Mouse (Mus musculus): Measurements from ENCODE around the gene Tmem38b. TPM values are rescaled to one million over a fixed set of nuclear protein-coding genes. Genes with fewer than 3 reads are reported as not detected.

Tmem38b gene
- polyA plus RNA-seq, 1 experiment from 2014 or later, result 8.6 TPM

DNA sequence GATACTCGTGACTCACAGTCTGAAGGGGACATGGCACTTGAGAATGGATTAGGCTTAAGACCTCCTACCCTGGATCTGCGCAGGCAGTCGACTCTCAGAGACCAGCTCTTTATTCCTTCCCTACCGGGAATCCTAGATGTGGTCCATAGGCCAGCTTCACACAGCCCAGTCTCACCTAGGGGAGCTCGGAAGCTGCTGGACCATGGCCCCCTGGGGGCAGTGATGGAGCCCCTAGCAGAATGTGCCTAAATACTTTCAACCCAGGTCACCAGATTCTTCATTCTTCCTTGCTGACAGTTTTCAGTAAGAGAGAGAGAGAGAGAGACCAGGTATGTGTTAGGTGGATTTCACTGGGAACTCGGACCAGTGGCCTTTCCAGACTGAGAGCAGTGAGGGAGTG lies 36.3 kb downstream of the Tmem38b start:
- no peak for ATAC-seq (replicated peaks; ENCODE audit: extremely low read depth, insufficient read depth, low FRiP score)
- no peaks in the 10 kb centered on the region for H3K36me3 ChIP-seq (ENCODE audit: control insufficient read depth, insufficient read depth)
- H3K27me3 ChIP-seq (ENCODE audit: control insufficient read depth, insufficient read depth, low read length), result no peaks in the 10 kb centered on the region
- H3K9me3 ChIP-seq (replicated peaks; ENCODE audit: control insufficient read depth, low read length), result no peaks in the 10 kb centered on the region
- H3K4me1 ChIP-seq (ENCODE audit: control insufficient read depth, insufficient read depth, low read length), result no peaks in the 10 kb centered on the region
- H3K4me2 ChIP-seq (ENCODE audit: low read depth, low read length), result no peak overlapping the region
- H3K9ac ChIP-seq (ENCODE audit: low read length), result no peak overlapping the region
- no peak overlapping the region for H3K4me3 ChIP-seq (ENCODE audit: low read length)
- 73% methylated on average over 6 of the region's 6 CpGs for WGBS
- H3K27ac ChIP-seq (ENCODE audit: low read length), result no peak overlapping the region

DNA sequence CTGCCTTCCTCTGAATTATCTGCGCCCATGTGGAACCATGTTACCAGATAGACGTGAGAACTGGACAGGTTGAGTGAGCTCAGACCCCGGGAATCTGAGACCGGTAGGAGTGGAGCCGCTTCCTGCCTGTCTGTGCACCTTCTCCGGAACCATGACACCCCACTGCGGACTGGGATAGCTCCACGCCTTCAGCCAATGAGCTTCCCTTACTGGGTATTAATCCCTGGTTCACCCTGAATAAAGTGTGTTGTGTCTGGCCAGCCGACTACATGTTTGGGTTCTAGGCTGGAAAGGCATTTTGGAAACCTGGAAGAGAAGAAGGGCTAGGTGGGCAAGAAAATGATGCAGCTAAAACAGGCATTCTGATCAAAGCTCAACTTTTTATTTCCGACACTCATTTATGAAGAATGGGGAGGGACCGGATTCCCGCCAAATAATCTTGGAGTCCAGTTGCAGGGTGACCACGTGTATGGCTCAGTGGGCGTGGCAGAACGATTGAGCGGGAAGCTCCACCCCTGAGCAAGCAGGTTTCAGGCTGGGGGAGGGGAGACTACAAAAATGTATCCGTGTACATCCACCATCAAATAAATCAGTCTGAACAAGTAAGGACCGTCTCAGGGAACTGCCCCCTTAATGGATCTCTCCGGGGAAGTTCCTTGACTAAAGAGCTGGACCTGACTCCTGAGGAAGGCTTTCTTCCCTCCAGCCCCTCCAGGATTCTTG lies 38.4 kb downstream of the Tmem38b start:
- no peaks in the 10 kb centered on the region for H3K27me3 ChIP-seq (ENCODE audit: control insufficient read depth, insufficient read depth, low read length)
- H3K27ac ChIP-seq (ENCODE audit: low read length), result no peak overlapping the region
- H3K9me3 ChIP-seq (replicated peaks; ENCODE audit: control insufficient read depth, low read length), result no peaks in the 10 kb centered on the region
- H3K36me3 ChIP-seq (ENCODE audit: control insufficient read depth, insufficient read depth), result no peaks in the 10 kb centered on the region
- no peak for ATAC-seq (replicated peaks; ENCODE audit: extremely low read depth, insufficient read depth, low FRiP score)
- H3K4me1 ChIP-seq (ENCODE audit: control insufficient read depth, insufficient read depth, low read length), result no peaks in the 10 kb centered on the region
- WGBS, result 83% methylated on average over 19 of the region's 19 CpGs
- H3K4me2 ChIP-seq (ENCODE audit: low read depth, low read length), result no peak overlapping the region
- H3K9ac ChIP-seq (ENCODE audit: low read length), result no peak overlapping the region
- H3K4me3 ChIP-seq (ENCODE audit: low read length), result no peak overlapping the region

DNA sequence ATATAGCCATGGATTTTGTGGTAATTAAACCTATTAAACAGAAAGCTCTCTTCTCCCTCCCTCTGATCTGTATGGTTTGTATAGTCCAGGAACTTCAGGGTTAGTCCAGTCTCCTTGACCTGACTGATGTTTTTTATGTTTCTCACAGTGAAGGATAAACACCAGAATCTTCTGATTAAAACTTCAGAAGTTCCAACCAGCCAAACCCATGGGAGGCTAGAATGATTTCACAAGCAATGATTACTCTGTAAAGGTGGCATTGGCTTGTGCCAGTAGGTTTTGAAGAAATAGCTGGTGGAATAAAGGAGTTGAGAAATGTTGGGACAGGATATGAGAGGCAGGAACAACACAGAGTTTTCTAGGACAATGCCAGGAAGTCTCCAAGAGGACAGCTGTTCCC lies 40.6 kb downstream of the Tmem38b start:
- H3K4me1 ChIP-seq (ENCODE audit: control insufficient read depth, insufficient read depth, low read length), result no peaks in the 10 kb centered on the region
- H3K27me3 ChIP-seq (ENCODE audit: control insufficient read depth, insufficient read depth, low read length), result no peaks in the 10 kb centered on the region
- no peak overlapping the region for H3K9ac ChIP-seq (ENCODE audit: low read length)
- no peak overlapping the region for H3K4me3 ChIP-seq (ENCODE audit: low read length)
- peaks cover 2% of the 10 kb centered on the region; the same call in 1 of the 2 replicates for H3K9me3 ChIP-seq (replicated peaks; ENCODE audit: control insufficient read depth, low read length)
- no peak overlapping the region for H3K4me2 ChIP-seq (ENCODE audit: low read depth, low read length)
- H3K27ac ChIP-seq (ENCODE audit: low read length), result no peak overlapping the region
- no peaks in the 10 kb centered on the region for H3K36me3 ChIP-seq (ENCODE audit: control insufficient read depth, insufficient read depth)
- no peak for ATAC-seq (replicated peaks; ENCODE audit: extremely low read depth, insufficient read depth, low FRiP score)

DNA sequence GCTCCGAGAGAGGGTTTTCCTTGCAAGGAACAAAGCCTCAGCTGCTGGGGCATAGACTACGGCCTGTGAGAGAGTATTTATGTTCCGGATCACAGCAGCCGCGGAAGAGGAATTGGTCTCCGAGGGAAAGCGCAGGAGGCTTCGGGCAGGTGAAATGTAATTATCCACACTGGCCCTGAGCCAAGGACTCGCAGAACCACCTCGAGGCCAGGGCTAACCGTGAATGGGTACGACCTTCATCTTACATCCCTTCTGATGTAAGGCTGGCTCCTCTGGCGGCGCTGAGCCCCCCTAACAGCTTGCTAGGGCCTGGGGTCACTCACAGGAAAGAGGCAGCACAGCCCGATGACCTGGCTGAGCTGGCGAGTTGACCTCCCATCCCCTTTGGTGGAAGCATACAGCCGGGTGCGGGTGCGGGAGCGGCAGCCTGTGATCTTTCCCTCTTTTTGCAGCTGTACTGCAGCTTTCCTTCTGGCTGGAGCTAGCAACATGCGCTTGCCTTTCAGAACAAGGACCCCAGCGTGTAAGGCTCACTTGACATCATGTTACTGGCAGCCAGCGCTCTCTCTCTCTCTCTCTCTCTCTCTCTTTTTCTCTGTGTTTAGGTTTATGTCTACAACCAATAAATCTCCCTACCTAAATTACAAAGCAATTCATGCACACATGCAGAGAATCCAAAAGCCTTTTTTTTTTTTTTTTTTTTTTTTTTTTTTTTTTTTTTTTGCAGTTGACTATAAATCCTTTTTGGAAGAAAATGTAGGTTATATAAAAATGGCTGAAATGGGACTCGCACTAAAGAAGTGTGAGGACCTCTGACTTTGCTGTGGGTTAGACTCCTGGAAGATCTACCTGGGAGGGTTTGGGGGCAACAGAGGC lies 52.9 kb downstream of the Tmem38b start:
- H3K36me3 ChIP-seq (ENCODE audit: control insufficient read depth, insufficient read depth), result no peaks in the 10 kb centered on the region
- H3K4me3 ChIP-seq (ENCODE audit: low read length), result no peak overlapping the region
- H3K4me2 ChIP-seq (ENCODE audit: low read depth, low read length), result peak overlapping the region; percentile 33; the same call in 1 of the 2 replicates
- H3K9ac ChIP-seq (ENCODE audit: low read length), result no peak overlapping the region
- no peaks in the 10 kb centered on the region for H3K9me3 ChIP-seq (replicated peaks; ENCODE audit: control insufficient read depth, low read length)
- H3K27ac ChIP-seq (ENCODE audit: low read length), result no peak overlapping the region
- no peaks in the 10 kb centered on the region; the same call in 1 of the 2 replicates for H3K27me3 ChIP-seq (ENCODE audit: control insufficient read depth, insufficient read depth, low read length)
- H3K4me1 ChIP-seq (ENCODE audit: control insufficient read depth, insufficient read depth, low read length), result no peaks in the 10 kb centered on the region
- no peak for ATAC-seq (replicated peaks; ENCODE audit: extremely low read depth, insufficient read depth, low FRiP score)
- WGBS, result 46% methylated on average over 24 of the region's 24 CpGs

DNA sequence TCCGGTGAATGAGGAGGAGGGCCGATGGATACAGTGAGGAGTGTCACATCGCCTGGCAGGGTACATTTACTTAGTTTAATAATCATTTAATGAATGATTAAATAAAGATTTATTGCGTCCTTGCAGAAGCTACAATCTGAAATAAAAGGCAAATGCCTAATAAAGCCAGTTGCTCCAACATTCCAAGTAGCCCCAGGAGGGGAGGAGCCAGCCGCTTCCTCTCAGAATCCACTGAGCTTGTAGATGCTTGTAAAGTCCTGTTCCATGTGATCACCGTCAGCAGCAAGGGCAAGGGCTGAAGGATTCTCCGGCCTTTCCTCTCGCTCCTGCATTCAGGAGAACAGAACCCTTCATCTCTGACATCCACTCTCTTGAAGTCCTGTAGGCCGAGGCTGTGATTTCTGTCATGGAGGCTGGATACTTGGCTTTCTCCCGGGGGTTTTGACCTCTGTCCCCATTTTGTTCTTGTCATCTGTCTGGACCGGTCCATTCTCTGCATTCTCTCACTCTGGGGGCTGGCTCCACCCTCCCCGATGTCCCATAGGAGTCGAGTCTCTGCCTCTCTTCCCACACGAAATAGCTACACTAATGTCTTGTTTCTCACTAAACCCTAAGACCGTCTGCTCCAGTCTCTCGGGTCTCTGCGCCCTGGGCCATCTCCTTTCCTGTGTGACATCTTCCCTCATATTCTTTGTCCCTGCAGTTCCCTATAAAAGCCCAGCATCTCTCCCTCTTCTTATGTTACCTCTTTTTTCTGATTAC lies 57.3 kb downstream of the Tmem38b start:
- Histone ChIP-seq H3K4me2 (ENCODE audit: low read depth, low read length) (no peak overlapping the region), H3K36me3 (ENCODE audit: control insufficient read depth, insufficient read depth) (no peaks in the 10 kb centered on the region), H3K9ac (ENCODE audit: low read length) (no peak overlapping the region), H3K4me3 (ENCODE audit: low read length) (no peak overlapping the region), H3K27me3 (ENCODE audit: control insufficient read depth, insufficient read depth, low read length) (peaks cover 2% of the 10 kb centered on the region), H3K27ac (ENCODE audit: low read length) (no peak overlapping the region), H3K9me3 (replicated peaks; ENCODE audit: control insufficient read depth, low read length) (no peaks in the 10 kb centered on the region), H3K4me1 (ENCODE audit: control insufficient read depth, insufficient read depth, low read length) (0 out of 2 replicates have a peak, but pooled peaks cover 3% of the 10 kb centered on the region)
- ATAC-seq (replicated peaks; ENCODE audit: extremely low read depth, insufficient read depth, low FRiP score), result no peak
- WGBS, result 68% methylated on average over 17 of the region's 17 CpGs

DNA sequence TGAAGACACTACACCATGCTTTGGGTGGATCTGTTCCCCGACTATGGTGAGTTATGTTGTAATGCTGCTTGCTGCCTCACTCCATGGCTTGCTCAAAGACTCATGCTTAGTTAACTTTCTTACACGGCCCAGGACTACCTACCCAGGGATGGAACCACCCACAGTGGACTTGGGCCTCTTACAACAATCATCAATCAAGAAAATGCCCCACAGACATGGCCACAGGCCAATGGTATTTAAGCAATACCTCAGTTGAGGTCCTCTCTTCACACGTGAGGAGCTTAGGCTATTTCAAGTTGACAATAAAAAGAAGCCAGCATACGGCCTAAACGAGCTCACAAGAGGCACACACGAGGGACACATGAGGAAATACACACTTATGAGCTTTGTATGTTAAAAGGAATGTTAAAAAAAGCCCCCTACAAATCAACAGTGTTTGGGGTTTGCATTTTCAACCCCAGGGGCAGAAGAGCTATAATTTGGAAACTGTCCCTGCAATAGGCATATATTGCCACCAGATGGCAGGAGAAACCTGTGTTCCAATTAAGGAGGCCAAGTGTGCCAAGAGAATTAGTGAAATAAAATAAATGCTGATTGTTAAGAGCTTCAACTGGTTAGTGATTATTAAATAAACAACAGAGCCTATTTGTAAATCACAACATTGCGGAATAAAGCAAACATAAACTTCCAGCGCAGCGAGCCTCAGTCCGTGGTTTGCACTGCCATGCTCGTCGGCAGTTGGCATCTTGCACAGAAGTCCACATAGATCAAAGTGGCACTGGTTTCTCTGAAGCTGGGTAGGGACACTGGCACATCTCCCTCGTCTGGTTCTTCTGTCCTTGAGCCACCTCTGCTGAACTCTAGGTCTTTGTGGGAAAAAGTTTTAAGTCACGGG lies 58.8 kb downstream of the Tmem38b start:
- Histone ChIP-seq H3K36me3 (ENCODE audit: control insufficient read depth, insufficient read depth) (no peaks in the 10 kb centered on the region), H3K27me3 (ENCODE audit: control insufficient read depth, insufficient read depth, low read length) (peaks cover 2% of the 10 kb centered on the region), H3K27ac (ENCODE audit: low read length) (no peak overlapping the region), H3K4me2 (ENCODE audit: low read depth, low read length) (no peak overlapping the region), H3K4me3 (ENCODE audit: low read length) (no peak overlapping the region), H3K9ac (ENCODE audit: low read length) (no peak overlapping the region), H3K4me1 (ENCODE audit: control insufficient read depth, insufficient read depth, low read length) (0 out of 2 replicates have a peak, but pooled peaks cover 3% of the 10 kb centered on the region), H3K9me3 (replicated peaks; ENCODE audit: control insufficient read depth, low read length) (no peaks in the 10 kb centered on the region)
- no peak for ATAC-seq (replicated peaks; ENCODE audit: extremely low read depth, insufficient read depth, low FRiP score)
- WGBS, result 61% methylated on average over 14 of the region's 14 CpGs

DNA sequence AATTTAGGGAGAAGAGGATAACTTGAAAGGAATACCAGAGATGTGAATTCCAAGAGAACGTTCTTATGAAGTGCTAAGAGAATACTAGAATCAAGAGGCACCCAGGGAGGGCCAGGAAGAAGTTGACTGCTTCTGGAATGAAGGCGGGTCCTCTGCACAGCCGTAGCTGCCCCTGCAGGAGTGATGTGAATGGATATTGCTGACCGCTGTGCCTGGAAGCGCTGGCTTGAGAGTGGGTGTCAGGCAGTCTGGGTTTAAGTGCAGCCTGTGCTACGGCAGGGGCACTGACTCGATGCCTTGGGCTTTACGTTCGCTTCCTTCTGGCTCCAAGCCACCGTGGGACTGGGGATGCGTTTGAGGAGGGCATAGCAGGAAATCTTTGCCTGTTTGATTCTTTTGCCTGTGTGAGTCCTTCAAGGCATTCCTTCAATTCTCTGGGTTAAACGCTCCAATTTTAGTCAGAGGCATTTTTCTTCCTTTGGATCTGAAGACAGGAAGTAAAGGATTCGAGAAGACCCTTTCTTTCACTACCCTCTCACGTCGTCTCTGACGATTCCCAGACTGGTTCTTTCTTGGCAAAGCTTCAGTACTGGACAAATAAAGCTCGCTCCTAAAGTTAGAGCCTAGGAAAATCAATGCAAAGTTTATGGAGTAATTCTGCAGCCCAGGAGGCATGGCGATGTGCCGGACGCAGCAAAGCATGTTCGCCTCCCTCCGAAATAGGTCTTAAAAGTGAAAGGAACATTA lies 60.7 kb downstream of the Tmem38b start:
- WGBS, result 23% methylated on average over 22 of the region's 22 CpGs
- ATAC-seq (replicated peaks; ENCODE audit: extremely low read depth, insufficient read depth, low FRiP score), result no peak
- Histone ChIP-seq H3K27ac (ENCODE audit: low read length) (no peak overlapping the region), H3K4me3 (ENCODE audit: low read length) (peak overlapping the region; percentile 41), H3K4me2 (ENCODE audit: low read depth, low read length) (peak overlapping the region; percentile 68), H3K4me1 (ENCODE audit: control insufficient read depth, insufficient read depth, low read length) (0 out of 2 replicates have a peak, but pooled peaks cover 3% of the 10 kb centered on the region), H3K36me3 (ENCODE audit: control insufficient read depth, insufficient read depth) (no peaks in the 10 kb centered on the region), H3K9me3 (replicated peaks; ENCODE audit: control insufficient read depth, low read length) (no peaks in the 10 kb centered on the region), H3K27me3 (ENCODE audit: control insufficient read depth, insufficient read depth, low read length) (peaks cover 2% of the 10 kb centered on the region), H3K9ac (ENCODE audit: low read length) (peak overlapping the region; percentile 35)

DNA sequence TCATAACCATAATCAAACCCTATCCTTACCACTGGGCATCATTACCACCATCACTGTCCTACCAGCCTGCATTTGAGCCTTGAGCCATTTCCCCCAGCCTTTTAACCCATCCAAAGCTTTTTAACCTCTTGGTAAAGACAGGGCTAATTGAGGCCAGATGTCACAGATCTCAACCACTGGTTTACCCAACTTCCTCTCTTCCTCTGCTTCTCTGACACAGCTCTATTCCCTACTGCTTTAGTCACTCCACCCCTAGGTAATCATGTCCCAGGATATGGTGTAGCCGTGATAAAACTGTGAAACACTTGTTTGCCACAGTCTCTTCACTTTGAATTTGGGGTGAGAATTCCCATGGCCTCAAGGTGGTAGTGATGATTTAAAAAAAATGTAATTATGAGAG lies 69.5 kb downstream of the Tmem38b start:
- Histone ChIP-seq H3K9ac (ENCODE audit: low read length) (no peak overlapping the region), H3K4me3 (ENCODE audit: low read length) (no peak overlapping the region), H3K4me2 (ENCODE audit: low read depth, low read length) (no peak overlapping the region), H3K27ac (ENCODE audit: low read length) (no peak overlapping the region), H3K4me1 (ENCODE audit: control insufficient read depth, insufficient read depth, low read length) (no peaks in the 10 kb centered on the region), H3K36me3 (ENCODE audit: control insufficient read depth, insufficient read depth) (no peaks in the 10 kb centered on the region), H3K9me3 (replicated peaks; ENCODE audit: control insufficient read depth, low read length) (no peaks in the 10 kb centered on the region), H3K27me3 (ENCODE audit: control insufficient read depth, insufficient read depth, low read length) (no peaks in the 10 kb centered on the region)
- no peak for ATAC-seq (replicated peaks; ENCODE audit: extremely low read depth, insufficient read depth, low FRiP score)
- WGBS, result 61% methylated on average over 1 of the region's 1 CpGs
